Mouse (Mus musculus): Measurements from ENCODE around the gene C1s1.
A peak's percentile ranks its signal among the peaks of the same experiment; 100 is the strongest.
"Not testable (repeated sequence)": the region's sequence is repeated elsewhere in the genome, so short reads cannot be mapped to it uniquely, and the experiment has no call there.

Gene C1s1

DNA sequence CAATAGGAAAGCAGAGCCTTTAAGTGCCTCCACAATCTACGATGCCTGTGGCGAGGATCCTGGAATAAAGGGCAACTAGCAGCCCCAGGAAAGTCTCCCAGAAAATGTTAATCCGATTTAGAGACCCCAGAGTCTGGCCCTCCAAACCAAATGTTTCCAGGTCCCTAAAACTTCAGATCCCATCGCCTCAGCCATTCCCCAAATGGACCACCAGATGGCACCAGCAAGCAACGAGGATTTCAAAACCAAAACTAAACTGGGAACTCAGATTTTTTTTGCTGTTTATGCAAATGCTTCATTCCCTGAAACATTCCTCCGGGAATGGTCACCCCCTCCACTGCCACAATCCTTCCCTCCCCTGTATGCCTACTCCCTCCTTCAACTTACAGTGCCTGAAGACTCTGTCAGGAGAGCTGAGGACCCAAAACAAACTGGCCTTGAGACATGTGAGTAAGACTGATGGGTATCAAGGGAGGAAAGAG, 29.8 kb downstream of the C1s1 start, which contains the start of gene C1ra:
C1ra (plus strand) TSS at position 51 of the 482 bp plus-strand sequence.
- peak; percentile 91 for DNase-seq (ENCODE audit: low read depth, low spot score)

DNA sequence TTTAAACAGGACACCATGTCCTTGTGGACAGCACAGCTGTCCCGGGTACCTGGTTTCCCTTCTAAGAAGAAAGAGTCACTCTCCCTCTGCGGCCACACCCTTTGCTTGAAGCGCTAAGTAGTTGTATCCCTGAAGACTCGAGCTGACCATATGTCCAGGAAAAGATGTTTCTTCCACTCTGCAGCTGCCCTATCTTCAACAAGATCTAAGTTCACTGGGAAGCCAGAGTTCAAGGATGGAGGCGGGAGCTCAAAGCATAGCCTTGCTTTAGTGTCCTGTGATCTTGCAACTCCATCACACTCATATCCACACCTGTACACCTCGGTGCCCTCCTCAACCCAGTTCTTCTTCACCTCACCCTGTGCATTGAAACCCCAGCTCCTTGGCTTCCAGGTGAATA, 30.2 kb downstream of the C1s1 start:
- no peak for DNase-seq (ENCODE audit: low read depth, low spot score)

DNA sequence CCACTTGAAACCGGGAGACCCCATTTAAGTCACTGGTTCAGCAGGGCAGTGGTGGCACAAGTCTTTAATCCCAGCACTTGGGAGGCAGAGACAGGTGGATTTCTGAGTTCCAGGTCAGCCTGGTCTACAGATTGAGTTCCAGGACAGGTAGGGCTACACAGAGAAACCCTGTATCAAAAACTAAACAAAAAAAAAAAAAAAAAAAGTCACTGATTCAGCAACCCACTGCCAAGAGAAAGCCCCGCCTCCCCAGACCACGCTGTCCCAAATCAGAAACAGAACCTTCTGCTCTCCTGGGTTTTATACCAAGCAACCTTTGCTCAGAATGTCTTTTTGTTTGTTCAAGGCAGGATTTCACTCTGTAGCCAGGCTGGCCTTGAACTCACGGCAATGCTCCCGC, 33.0 kb downstream of the C1s1 start:
- not testable (repeated sequence) for DNase-seq (ENCODE audit: low read depth, low spot score)

DNA sequence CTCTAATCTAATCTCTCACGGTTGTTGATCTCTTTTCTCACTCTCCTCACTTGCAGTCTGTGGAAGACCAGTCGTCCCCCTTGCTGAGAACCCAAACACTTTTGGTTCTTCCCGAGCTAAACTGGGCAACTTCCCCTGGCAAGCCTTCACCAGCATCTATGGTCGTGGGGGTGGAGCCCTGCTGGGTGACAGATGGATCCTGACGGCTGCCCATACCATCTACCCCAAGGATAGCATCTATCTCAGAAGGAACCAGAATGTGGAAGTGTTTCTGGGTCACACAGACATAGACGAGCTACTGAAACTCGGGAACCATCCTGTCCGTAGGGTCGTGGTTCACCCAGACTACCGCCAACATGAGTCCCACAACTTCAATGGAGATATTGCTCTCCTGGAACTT, 33.9 kb downstream of the C1s1 start:
- no peak for DNase-seq (ENCODE audit: low read depth, low spot score)

DNA sequence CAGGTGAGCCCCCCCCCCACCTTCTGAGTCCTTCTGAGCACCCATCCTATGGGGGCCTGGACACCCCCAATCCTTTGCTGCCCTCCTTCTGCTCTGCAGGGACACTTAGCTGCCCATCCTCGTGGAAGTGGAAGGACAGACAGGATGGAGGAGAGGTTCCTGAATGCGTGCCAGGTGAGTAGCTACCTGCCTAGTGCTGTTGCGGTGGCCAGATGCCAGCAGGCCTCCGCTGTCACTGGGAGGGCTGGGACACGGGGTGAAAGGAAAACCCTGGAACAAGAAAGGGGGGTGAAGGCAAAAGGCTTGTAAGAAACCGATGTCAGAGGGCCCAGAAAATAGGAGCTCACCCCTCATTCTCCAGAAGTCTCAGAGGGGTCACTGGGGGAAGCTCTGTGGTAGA, 35.2 kb downstream of the C1s1 start:
- DNase-seq (ENCODE audit: low read depth, low spot score), result no peak

DNA sequence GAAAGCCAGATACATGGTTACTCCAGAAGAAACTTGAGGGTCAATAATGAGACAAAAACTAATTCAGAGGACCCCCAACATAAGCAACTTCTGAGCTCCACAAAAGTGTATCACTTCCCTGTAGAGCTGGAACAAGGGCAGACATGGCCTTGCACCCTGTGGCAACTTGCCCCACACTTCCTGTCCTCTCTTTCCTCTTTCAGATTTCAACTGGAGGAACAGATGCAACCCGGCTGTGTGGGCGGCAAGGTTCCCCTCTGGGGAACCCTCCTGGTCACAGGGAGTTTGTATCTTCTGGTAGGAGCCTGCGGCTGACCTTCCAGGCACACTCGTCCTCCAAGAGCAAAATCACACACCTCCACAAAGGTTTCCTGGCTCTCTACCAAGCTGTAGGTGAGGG, 37.1 kb downstream of the C1s1 start:
- DNase-seq (ENCODE audit: low read depth, low spot score), result no peak

DNA sequence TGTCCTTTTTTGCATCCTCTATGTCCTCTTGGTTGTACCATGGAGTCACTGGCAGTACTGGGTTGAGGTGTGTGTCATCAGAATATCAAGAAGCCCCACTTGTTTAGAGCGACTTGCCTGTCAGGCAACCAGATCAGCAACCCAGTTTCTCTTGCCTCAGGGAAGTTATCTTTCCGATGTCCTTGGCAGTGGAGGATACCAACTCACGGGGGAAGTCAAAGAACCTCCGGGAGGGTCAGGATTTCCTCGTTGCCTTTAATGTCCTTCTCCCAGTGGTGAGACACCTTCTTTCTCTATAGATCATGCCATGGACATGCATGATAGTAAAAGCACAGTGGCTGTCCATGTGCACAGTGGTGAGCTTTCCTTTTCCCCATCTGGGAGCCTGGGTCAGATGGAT, 40.1 kb downstream of the C1s1 start:
- DNase-seq (ENCODE audit: low read depth, low spot score), result no peak

DNA sequence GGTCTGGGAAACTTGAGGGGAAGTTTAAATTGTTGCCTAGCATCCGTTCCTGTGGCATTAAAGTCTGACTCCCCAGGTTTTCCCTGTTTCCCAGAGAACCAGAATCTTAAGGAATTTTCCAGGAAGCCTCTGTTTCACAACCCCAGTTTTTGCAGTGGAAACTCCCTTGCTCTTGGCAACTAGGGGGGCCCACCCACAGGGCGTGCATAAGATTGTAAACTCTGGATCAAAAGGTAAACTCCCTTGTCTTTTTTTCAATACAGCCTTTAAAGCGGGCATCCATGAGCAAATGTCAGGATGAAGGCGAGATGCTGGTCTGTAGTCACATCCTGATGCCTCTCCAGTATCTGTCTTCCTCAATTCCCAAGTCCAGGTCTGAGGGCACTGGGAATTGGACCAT, 40.7 kb downstream of the C1s1 start:
- DNase-seq (ENCODE audit: low read depth, low spot score), result peak; percentile 44

DNA sequence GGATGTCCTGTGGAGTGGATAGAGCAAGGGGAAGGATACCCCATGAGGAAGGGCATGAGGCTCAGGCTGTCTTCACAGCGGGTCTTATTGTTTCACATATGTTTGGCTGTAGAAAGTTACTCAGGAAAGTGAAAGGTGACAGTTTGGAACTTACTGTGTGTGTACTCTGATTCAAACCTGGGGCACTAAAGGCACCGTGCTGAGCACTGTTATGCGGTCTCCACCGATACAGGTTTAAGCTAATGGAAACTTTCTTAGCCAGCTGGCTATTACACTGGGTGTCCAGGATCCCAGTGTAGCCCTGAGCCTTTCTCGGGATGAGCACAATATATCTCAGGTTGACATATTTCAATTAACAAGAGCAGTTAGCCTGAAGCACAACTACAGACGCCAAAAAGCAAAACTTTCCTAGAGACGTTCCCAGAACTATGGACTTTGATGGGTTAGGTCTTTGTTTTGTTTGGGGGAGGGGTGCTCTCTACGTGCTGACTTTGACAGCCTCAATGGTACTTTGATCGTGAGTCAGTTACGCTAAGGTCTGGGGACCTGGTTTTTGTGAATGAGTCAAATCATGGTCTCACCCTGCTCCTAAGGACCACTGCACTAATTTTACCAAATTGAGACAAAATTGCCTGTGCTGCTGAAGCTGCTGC, 42.1 kb downstream of the C1s1 start:
- DNase-seq (ENCODE audit: low read depth, low spot score), result no peak

DNA sequence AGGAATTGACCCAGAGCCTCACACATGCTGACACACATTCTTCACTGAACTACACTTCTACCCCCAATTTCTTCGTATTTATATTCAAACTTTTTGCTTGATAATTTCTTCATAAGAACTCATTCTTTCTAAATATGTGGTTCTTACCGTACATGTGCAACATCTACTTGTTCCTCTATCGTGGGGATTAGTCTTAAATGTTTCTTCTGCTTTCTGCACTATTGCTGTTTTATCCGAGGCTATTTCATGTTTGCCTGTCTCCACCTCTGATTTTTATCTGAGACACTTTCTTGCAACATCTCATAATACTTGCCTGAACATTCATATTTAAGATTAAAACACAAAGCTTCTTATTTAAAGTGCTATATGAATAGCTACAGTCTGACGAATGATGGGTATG, 46.1 kb downstream of the C1s1 start:
- DNase-seq (ENCODE audit: low read depth, low spot score), result no peak

DNA sequence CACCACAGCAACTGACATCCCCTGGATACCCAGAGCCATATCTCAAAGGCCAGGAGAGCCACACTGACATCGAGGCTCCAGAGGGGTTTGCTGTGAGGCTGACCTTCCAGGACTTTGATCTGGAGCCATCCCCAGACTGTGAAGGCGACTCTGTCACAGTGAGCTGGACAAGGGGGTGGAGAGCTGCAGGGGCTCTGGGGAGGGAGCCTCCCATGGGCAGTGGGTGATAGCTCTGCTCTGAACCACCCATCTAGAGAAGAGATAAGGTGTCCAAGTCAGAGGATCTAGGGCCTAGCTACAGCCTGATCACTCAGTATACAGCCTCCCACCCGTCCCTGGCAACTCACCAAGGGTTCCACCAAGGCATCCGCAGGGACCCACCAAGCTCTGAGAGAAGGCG, 48.3 kb downstream of the C1s1 start:
- DNase-seq (ENCODE audit: low read depth, low spot score), result no peak

DNA sequence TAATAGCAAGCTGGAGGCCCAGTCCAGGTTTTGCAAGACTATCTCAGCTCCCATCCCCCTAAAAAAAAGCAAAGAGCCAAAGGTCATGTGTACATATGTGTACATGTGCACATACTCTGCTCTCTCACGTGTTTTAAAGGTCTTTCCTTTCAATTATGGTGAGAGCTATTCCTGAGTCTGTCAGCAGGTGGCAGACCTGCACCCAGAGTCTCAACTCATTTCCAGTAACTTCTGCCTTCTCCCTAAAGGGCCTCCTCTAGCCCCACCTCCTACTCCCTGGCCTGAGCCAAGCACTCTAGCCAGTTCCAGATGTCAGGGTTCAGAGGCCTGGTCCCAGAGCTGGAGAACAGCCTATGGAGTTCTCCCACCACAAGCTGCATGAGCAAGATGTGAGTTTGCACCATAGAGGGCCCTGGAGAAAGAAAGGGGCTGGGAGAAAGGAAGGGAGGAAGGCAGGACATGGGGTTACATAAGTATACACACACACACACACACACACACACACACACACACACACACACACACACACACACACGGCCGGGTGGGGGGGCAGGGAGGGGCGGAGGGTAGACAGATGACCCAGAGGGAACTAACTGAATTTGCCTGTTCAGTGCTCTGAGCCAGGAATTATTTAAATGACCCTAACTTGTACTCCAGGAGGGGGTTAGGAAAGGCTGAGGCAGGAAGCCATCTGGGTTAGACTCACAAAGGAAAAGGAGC, 49.2 kb downstream of the C1s1 start, which contains the start of gene C1rl:
C1rl (plus strand) TSS at position 272 of the 720 bp plus-strand sequence.
- peak; percentile 99 for DNase-seq (ENCODE audit: low read depth, low spot score)

DNA sequence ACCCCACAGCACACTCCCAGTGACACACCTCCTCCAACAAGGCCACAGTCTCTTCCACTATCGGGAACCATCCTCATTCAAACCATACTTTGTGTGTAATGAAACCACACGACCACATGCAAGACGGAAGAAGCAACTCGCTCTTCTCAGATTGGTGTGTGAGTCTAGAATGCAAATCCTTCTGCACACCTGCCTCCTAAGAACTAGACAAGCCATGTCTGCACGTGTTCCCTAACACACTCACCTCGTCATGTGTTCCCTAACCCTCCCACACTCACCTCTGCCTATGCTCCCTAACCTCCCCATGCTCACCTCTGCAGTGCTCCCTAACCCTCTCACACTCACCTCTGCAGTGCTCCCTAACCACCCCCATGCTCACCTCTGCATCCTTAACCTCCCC, 50.7 kb downstream of the C1s1 start:
- DNase-seq (ENCODE audit: low read depth, low spot score), result no peak

DNA sequence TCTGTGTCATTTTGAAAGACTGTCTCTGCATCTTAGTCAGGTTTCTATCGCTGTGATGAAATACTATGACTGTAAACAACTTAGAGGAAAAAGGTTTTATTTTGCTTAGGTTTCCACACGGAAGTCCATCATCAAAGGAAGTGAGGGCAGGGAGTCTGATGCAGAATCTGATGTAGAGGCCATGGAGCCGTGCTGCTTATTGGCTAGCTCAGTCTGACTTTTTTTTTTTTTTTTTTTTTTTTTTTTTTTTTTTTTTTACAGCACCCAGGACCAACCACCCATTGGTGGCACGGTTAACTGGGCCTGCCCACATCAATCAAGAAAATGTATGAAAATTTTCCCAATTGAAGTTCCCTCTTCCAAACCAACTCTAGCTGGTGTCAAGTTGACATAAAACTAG, 53.2 kb downstream of the C1s1 start:
- DNase-seq (ENCODE audit: low read depth, low spot score), result no peak

DNA sequence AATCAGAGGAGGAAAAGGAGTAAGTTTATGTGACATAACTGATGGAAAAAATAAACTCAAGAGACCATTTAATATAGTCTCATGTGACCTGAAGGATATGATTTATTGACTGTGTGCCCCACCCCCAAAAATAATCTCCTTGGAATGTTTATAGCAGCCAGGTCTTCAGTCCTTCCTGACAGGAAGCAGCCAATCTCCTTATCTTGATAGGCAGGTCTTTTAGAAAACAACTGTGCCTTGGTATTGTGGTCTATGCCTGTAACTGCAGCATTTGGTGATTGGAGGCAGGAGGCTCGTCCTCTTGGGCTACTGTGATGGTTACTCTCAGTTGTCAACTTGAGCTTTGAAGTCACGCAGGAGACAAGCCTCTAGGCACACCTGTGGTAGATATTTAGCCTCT, 54.6 kb downstream of the C1s1 start:
- DNase-seq (ENCODE audit: low read depth, low spot score), result peak; percentile 68

DNA sequence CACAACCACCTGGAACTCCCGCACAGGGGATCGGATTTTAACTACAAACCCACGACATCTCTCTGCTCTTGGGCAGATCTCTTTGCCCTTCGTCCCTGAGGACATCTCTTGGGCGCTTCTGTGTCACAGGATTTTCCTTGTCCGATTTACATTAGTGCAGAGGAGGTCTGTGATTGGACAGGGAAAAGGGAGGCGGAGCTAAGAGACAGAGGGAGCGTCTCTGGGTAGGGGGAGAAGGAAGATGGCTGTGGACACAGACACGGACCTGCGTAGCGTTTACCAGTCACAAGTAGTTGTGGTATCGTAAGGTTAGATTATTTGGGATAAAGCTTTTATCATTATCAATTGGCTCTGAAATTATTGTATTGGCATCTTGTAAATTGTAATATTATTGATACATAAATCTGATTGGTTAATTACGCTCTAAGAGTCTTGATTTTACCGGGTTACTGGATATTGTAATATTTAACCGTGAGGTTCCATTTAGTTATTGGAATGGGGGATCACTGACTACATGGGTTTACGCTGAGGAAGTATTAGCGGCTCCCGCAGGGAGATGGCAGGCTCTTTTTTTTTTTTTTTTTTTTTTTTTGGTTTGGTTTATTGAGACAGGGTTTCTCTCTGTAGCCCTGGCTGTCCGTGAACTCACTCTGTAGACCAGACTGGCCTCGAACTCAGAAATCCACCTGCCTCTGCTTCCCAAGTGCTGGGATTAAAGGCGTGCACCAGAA, 56.6 kb downstream of the C1s1 start:
- DNase-seq (ENCODE audit: low read depth, low spot score), result no peak

DNA sequence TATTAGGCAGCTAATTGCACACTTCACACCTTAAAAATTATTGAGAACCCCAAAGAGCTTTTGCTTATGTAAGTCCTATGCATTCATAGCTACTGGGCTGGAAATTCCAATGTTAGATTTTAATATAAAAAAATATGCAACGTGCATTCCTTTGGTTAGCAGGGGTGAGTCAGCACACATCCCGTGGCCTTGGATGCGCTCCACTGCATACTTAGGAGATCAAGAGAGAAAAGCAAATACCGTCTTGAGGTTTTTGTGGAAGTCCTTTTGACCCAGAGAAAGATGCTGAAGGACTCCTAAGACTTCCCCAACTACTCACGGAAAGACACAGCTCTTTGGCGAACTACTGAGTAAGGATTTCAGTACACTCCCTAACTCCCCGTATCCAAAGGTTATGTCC, 57.3 kb downstream of the C1s1 start:
- peak; percentile 99 for DNase-seq (ENCODE audit: low read depth, low spot score)

DNA sequence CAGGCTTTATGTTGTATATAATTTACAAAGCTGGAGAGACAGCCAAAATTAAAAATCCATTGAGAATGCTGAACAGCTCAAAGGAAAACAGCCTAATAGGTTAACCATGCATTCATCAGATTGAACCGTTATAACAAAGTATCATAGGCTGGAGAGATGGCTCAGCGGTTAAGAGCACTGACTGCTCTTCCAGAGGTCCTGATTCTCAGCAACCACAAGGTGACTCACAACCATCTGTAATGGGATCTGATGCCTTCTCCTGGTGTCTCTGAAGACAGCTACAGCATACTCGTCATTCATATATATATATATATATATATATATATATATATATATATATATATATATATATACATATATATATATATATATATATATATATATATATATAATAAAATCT, 58.3 kb downstream of the C1s1 start:
- peak; percentile 85 for DNase-seq (ENCODE audit: low read depth, low spot score)

DNA sequence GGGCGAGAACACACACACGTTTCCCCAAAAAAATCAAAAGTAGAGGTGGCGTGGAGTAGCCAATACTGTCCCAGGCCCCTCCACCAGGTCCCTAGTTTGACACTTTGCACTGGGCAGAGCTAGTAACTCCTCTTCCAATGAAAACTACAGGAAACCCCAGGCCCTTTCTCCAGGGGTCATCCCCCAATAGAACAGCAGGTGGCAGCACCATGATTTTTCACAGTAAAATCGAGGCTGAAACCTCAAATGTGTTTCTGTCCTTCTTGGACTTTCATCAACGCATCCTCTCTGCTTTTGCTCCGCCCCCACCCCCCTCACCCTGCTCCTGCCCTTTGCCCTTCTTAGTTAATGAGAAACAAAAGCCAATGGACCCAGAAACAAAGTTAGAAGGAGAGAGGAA, 60.6 kb downstream of the C1s1 start:
- peak; percentile 86 for DNase-seq (ENCODE audit: low read depth, low spot score)
